Mouse (Mus musculus) left cerebral cortex, adult 8-10 months (tissue): ENCODE results near the gene Slc37a3. TPM values are rescaled to one million over a fixed set of nuclear protein-coding genes. Genes with fewer than 3 reads are reported as not detected.

Source experiments
- DNase-seq, 2 experiments: peaks; one replicate each; pipeline ENCODE4 v3.0.0; 2022; ENCODE audit warnings: low spot score in 2 of 2
- total RNA-seq, 4 experiments: library from RNA; stranded (reverse); gene quantifications; 2 replicates each; pipeline ENCODE4 v1.2.4; 2022

Gene Slc37a3
- total RNA-seq, 4 experiments from 2014 or later = 56.9 to 64.9 (median 58.8) TPM

- peak; percentile 51 to 81 for DNase-seq
Measured at GRCm38 (mm10) chr6:39319061-39319761, 58.3 kb downstream of the Slc37a3 start.

DNA sequence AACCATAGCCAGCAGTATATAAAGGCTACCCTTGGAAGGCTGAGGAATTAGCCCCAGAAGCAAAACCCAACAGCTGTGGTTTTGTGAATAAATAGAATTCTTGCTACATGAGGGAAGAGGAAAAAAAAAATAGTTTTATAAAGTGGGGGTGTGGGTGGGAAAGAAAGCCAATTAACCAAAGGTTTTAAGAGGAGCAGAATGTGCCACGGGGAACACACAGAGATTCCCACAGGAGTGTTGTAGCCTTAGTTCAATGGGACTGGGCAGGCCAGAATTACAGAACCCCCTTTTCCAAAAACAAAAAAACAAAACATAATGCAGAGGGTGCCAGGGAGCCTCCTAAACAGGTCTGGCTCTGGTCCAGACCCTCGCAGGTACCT is 58.9 kb downstream of the Slc37a3 start:
- peak in 1 of 2 experiments; percentile 31 for DNase-seq

DNA sequence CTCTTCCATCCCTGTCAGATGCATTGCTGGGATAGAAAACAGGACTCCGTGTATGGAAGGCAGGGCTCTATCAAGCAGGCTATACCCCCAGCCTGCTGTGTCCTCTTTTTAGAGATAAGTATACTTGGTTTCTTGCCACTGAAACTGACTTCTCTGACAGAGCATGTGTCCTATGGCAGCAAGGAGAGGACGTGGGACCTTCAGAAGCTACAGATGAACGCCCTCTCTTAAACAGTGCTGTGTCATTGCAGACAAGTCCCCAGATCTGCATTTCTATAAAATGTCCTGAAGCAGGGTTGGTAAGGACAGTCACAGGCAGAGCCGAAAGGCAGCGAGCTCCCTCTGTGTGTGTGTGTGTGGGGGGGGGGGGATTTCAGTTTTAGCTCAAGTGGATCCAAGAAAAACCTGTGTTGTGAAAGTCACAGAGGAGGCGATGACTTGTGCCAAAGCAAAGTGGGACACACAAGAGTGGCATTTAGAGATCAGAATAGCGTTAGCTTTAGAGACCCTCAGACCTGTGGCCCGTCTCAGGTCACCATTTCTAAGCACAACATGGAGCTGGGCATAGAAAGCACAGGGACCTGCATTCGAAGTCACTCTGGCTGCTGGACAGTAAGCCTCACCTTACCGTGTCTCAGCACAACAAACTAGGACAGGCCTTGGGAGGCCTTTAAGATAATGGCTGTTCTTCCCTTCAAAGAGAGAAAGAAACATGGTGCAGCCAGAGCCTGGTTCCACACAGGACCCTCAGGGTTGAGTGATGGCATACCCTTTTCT is 59.4 kb downstream of the Slc37a3 start:
- DNase-seq = no peak

- DNase-seq = no peak
Measured at GRCm38 (mm10) chr6:39316089-39316488, 61.4 kb downstream of the Slc37a3 start.

GRCm38 (mm10) chr6:39314461-39314860 is 63.0 kb downstream of the Slc37a3 start:
- no peak for DNase-seq

DNA sequence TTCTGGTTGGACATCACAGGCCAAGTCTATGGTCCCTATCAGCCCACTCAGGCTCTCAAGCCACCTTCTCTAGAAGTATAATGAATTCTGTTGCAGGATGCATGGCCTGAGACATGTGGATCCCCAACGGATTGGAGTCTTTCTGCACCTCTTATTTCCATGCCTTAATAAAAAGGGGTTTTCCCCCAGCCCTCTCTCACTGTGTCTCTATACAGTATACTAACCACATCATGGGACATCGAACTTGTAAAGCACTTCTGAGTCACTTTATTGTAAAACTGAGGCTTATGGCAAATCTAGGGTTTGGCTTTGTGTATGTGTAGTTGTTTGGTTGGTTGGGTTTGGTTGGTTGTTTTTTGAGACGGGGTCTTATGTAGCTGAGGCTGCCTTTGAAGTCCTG is 65.7 kb downstream of the Slc37a3 start:
- no peak for DNase-seq

- DNase-seq = no peak
Measured at GRCm38 (mm10) chr6:39304371-39304874, 73.1 kb downstream of the Slc37a3 start.

DNA sequence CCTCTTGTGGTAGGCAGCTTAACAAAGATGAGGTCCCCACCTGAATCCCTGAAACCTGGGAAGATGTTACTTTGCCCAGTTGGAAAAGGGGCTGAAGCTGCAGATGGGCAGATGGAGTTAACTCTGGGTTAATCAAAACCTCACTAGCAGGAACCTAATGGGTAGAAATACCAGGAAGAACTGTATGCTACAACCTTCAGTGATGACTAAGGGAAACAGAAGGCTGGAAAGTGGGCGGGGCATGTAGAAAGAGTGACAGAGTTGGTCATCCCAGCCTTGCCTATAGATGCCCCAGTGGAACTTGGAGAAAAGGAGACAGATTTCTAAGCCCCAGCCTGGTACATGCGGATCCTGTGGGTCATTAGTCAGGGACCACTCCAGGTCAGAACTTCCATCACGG is 76.0 kb downstream of the Slc37a3 start:
- DNase-seq = no peak

DNA sequence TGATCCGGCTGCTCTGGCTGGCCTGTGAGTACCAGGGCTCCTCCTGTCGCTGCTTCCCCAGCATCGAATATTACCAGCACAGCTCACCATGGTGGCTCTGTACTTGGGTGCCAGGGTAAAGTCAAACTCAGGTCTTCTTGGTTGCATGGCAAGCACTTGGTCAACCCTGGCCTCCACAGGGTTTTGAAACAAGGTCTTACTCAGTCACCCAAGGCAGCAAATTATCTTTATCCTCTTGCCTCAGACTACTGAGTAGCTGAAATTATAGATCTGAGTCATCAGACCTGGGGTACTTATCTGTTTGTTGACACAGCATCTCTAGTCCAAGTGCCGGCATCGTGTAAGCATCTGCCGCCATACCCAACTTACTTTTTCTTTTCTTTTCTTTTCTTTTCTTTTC is 80.4 kb downstream of the Slc37a3 start:
- DNase-seq = no peak

DNA sequence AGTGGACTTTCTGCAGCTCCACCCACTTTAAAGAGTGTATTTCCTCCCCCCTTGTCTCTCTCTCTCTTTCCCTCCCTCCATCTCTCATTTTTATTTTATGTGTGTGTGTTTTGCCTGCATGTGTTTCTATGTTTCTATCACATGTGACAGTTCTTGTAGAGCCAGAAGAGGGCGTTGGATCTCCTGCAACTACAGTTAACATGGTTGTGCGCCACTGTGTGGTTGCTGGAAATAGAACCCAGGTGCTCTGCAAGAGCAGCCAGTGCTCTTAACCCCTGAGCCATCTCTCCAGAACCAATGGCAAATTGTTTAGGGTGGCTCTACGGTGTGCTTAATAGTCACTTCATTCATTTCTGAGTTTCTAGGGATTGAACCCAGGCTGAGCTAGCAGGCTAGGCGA is 81.0 kb downstream of the Slc37a3 start:
- no peak for DNase-seq

GRCm38 (mm10) chr6:39295727-39296411 is 81.6 kb downstream of the Slc37a3 start:
- no peak for DNase-seq

GRCm38 (mm10) chr6:39289721-39290120 is 87.8 kb downstream of the Slc37a3 start:
- no peak for DNase-seq

DNA sequence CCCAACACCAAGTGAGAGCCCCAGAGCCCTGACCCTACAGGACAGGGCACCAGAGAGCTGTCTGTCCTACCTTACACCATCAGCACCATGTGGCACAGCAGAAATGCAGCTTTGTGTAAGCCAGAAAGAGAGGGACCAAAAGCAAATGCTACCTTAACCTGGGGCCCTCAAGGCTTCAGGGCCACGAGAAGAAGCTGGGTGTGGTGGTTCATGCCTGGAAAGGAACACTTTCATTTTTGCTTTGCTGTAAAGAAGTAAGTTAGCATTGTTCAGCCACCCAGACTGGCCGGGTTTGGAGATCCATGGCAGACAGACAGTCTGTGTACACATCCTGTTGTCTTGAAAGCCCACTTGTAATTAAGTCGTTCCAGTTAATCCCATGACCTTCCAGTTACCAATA is 89.7 kb downstream of the Slc37a3 start:
- no peak for DNase-seq

- DNase-seq = no peak
Measured at GRCm38 (mm10) chr6:39286732-39287083, 90.8 kb downstream of the Slc37a3 start.

DNA sequence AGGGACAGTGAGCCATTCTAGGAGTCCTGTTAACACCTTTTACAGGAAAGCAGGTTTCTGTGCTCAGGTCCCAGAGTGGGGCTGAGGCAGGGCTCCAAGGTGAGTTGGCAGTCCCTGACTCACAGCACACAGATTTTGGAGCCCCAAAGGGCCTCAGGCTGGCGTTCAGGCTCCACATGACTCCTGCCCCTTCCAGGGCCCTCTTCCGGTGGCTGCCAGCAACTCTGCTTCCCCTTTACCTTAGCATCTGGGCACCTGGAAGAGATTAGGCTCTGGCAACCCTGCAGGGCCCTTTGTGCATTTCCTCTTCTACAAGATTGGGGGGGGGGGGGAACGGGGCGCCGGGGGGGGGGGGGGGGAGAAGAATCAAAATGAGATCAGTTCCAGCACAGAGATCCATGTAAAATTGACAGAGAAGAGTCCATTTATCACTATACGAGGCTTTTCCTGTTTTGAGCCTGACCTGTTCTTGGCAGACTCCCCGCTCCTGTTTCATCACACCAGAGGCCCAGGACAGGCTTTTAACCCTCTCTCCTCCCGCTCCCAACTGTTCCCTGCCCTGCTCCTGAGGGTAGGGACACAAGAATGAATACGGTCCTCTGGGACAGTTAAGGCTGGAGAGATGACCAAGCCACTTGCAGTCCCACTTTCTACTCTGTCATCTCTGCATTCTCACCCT is 91.3 kb downstream of the Slc37a3 start:
- DNase-seq = no peak

- no peak for DNase-seq
Measured at GRCm38 (mm10) chr6:39284836-39285235, 92.6 kb downstream of the Slc37a3 start.

Other genes with a start within 250 kb of the Slc37a3 start
- 10 to 100 TPM; 28.1 to 37.5 (median 29.3) TPM for gene Kdm7a, start 170.9 kb downstream of the Slc37a3 start, total RNA-seq
- under 1 TPM in 3 of 4 experiments, not detected in 1; 0.24 to 0.34 (median 0.33) TPM for gene Rab19, start 3.5 kb upstream of the Slc37a3 start, total RNA-seq
- gene Mkrn1, start 42.8 kb upstream of the Slc37a3 start, total RNA-seq = 100 to 1,000 TPM; 124 to 132 (median 125) TPM
- 10 to 100 TPM; 22.0 to 27.0 (median 23.4) TPM for gene Dennd2a, start 180.2 kb upstream of the Slc37a3 start, total RNA-seq
- 10 to 100 TPM; 24.4 to 35.5 (median 31.8) TPM for gene Adck2, start 196.2 kb upstream of the Slc37a3 start, total RNA-seq
- gene Gm42420, start 208.1 kb upstream of the Slc37a3 start, total RNA-seq = 1 to 10 TPM in 1 of 4 experiments, not detected in 3; 1.1 TPM
- 100 to 1,000 TPM; 148 to 171 (median 155) TPM for gene Ndufb2, start 214.9 kb upstream of the Slc37a3 start, total RNA-seq